In the genomic region with DNA sequence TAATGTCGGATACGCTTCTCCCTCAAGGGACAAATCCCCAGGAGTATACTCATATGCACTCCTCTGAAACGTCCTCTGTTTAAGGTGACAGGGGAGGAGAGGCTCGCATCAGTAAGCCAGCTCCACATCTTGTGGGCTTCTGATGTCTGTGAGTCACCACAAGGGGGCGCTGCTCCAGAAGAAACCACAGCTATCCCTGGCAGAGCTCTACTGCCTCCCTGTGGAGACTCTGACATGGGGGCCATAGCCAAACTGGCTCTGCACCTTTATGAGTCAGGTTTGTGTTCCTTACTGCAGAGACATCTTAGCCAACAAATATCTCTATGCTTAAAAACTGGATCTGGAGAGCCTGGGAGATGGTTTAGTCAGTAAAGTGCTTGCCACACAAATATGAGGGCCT, we compare ENCODE assay signal across 1 mouse cellular context.
TF ChIP-seq lines count a peak whose summit lies in the region.

No protein-coding gene starts in this region.

TF ChIP-seq in MEL, 35 proteins besides CTCF, POLR2A, EP300 and RAD21 (continued from another document):
- TF ChIP-seq ZKSCAN1 (IDR thresholded peaks at IDR 0.05; ENCODE audit: low read depth, low read length) (no peak), TAL1 (IDR thresholded peaks at IDR 0.05; ENCODE audit: low read length) (no peak), HCFC1 (IDR thresholded peaks at IDR 0.05; ENCODE audit: low read depth, low read length) (peak; percentile 52; the same call in 1 of the 2 replicates), POLR2AphosphoS5 (IDR thresholded peaks at IDR 0.05; ENCODE audit: borderline replicate concordance, low read depth, low read length) (no peak), CHD1 (IDR thresholded peaks at IDR 0.05; ENCODE audit: low read depth, low read length) (no peak), MEF2A (IDR thresholded peaks at IDR 0.05; ENCODE audit: extremely low read depth, insufficient replicate concordance, low read depth, low read length, poor library complexity, severe bottlenecking) (no peak), USF1 (IDR thresholded peaks at IDR 0.05; ENCODE audit: low read depth, low read length) (no peak), E2F4 (IDR thresholded peaks at IDR 0.05; ENCODE audit: borderline replicate concordance, low read depth, low read length) (no peak), MYC (IDR thresholded peaks at IDR 0.05; ENCODE audit: low read depth, low read length) (no peak; the same call in 1 of the 2 replicates), SMC3 (IDR thresholded peaks at IDR 0.05; ENCODE audit: low read depth, low read length) (peak; percentile 97), MAZ (IDR thresholded peaks at IDR 0.05; ENCODE audit: low read depth, low read length) (peak; percentile 95), POLR2AphosphoS2 (IDR thresholded peaks at IDR 0.05; ENCODE audit: low read length) (no peak)
